Mouse (Mus musculus) spleen, adult 2 months (tissue): Measurements from ENCODE around the gene Wwox. TPM values are rescaled to one million over a fixed set of nuclear protein-coding genes. Genes with fewer than 3 reads are reported as not detected.

Experiments used
- DNase-seq, 2 experiments: peaks; one replicate each; pipeline versions ENCODE4 v3.0.0 to v3.0.0-alpha.2; 2012 to 2021; ENCODE audit warnings: low spot score in 2 of 2, low read depth in 1 of 2
- H3K27ac ChIP-seq: fragments of 200-500 bp; 2 replicates; pipeline ENCODE4 v1.5.1; 2012; ENCODE audit warnings: low read length, inconsistent platforms; ENCODE audit not compliant: insufficient read depth
- H3K27me3 ChIP-seq: fragments of 200-500 bp; 2 replicates; pipeline ENCODE4 v1.6.1; 2012; ENCODE audit warnings: mild to moderate bottlenecking, moderate library complexity, low read length, inconsistent platforms; ENCODE audit not compliant: control insufficient read depth, insufficient read depth
- H3K36me3 ChIP-seq: fragments of 200-500 bp; 2 replicates; pipeline ENCODE4 v1.6.1; 2012; ENCODE audit warnings: mild to moderate bottlenecking, low read length, inconsistent platforms; ENCODE audit not compliant: control insufficient read depth, insufficient read depth
- H3K4me1 ChIP-seq: fragments of 200-500 bp; 2 replicates; pipeline ENCODE4 v1.6.1; 2011; ENCODE audit warnings: inconsistent platforms; ENCODE audit not compliant: control insufficient read depth, insufficient read depth, insufficient read length
- H3K4me3 ChIP-seq: fragments of 200-500 bp; 2 replicates; pipeline ENCODE4 v1.5.1; 2011; ENCODE audit warnings: mild to moderate bottlenecking, inconsistent platforms; ENCODE audit not compliant: insufficient read depth, insufficient read length; ENCODE audit errors: extremely low read depth
- CTCF ChIP-seq: fragments of 200-500 bp; IDR thresholded peaks from 2 replicates; pipeline ENCODE4 v1.5.1; 2011; ENCODE audit warnings: mild to moderate bottlenecking, inconsistent platforms; ENCODE audit not compliant: insufficient read depth, insufficient read length, insufficient replicate concordance; ENCODE audit errors: extremely low read depth
- POLR2A ChIP-seq: fragments of 200-500 bp; IDR thresholded peaks from 2 replicates; pipeline ENCODE4 v1.6.1; 2011; ENCODE audit warnings: low read depth, low read length, inconsistent platforms
- WGBS: fragments of 180-500 bp; shearing (Covaris S2); methylation state at CpG from one replicate; pipeline ENCODE4 v1.1.7; 2018; 5-methylcytosine and 5-hydroxymethylcytosine counted together
- polyA plus RNA-seq: library from polyadenylated mRNA; depleted of rRNA; stranded (reverse); fragments of >200 nt; gene quantifications from 2 replicates; pipeline ENCODE4 v1.2.3, GENCODE M21; 2012

Wwox gene
- polyA plus RNA-seq, 1 experiment = 3.8 TPM

DNA sequence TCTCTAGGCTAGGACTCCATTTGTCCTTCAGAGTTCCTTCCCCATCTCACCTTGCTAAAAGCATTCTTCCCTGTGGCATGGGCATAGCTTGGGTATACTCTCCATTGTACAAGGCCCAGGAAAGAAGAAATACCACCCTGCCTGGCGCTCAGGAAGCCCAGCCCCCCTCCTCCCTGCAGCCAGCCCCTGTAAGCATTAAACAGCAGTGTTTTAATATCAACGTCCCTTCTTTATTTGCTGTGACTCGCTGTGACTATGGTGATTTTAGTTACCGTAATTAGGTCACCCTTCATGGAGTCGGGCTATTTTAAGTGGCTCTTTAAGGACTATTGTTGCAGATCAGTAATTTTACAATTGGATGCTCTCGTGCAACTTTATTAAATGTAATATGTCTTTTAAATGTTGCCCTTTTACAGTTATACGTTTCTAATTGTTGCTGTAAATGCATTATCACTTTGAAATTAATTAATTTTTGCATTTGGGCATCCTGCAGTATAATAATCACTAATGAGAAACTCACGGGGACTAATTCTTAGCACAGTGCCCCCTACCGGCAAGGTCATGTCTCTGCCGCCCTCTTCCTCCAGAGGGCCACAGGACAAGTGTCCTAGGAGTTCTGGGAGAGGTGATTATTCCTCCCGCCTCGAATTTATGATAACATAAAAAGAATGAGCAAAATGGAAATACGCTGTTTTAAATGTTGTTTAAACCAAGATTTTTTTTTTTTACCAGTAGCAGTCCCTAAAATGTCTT is 276.0 kb downstream of the Wwox start:
- Histone ChIP-seq H3K27me3 (no peaks in the 10 kb centered on the region), H3K4me3 (no peak overlapping the region), H3K4me1 (no peaks in the 10 kb centered on the region), H3K27ac (no peak overlapping the region), H3K36me3 (no peaks in the 10 kb centered on the region)
- DNase-seq = no peak
- peak; percentile 42; the same call in 1 of the 2 replicates for TF ChIP-seq CTCF
- no peak for TF ChIP-seq POLR2A
- WGBS = 75% methylated on average over 13 of the region's 13 CpGs

DNA sequence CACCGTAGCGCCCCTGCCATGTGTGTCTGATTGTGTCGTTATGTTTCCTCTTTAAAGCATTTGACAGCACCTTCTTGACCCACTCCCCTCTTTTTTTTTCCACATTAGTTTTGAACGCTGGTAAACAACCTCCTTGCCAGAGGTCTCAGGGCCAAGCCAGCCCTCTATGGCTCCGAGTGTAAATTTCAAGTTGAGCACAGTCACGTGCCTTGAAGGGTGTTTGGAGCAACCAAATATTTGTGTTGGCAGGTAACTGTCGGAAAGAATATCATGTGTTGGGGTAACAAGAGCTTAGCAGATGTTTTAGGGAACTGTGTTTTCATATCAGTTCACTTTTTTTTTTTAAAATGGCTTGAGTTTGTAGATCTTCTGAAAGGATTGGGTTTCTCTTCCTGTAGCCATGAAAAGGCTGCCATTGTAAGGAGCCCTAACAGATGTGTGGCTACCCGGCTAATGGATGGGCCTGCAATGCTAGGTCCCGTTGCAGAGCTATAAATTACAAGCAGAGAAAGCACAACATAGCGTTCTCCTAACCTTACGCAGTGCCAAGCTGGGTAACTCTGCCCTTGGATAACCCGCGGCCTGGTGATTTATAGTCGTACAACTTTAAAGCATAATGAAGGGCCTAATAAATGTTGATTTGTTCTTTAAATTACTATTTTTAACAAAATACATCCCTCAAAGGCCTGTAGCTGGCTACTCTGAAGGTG is 277.2 kb downstream of the Wwox start:
- no peaks in the 10 kb centered on the region for H3K4me1 ChIP-seq
- no peaks in the 10 kb centered on the region for H3K36me3 ChIP-seq
- no peak for DNase-seq
- TF ChIP-seq CTCF (no peak), POLR2A (no peak)
- WGBS = 88% methylated on average over 14 of the region's 14 CpGs
- H3K27me3 ChIP-seq = no peaks in the 10 kb centered on the region
- H3K4me3 ChIP-seq = no peak overlapping the region
- H3K27ac ChIP-seq = no peak overlapping the region

DNA sequence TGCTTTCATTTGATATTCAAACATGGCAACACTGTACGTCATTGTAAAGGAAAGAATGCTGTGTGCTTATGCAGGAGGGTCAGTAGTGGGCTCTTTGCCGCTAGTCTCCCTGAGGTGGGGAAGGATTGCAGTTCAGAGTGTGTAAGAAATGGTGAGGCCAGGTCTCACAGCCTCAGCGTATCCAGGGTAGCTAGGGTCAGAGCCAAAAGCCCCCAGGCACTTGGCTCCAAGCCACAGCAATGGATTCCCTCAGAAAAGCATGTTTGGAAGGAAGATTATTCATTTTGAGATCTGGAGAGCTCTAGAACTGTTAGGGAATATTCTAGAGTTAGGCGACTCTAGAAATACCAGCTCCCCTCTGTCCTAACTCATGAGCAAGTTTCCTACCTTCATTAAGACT is 279.4 kb downstream of the Wwox start:
- H3K4me1 ChIP-seq = no peaks in the 10 kb centered on the region
- no peak for DNase-seq
- H3K27me3 ChIP-seq = no peaks in the 10 kb centered on the region
- H3K27ac ChIP-seq = no peak overlapping the region
- WGBS = 91% methylated on average over 4 of the region's 4 CpGs
- TF ChIP-seq CTCF = no peak
- no peak for TF ChIP-seq POLR2A
- H3K36me3 ChIP-seq = no peaks in the 10 kb centered on the region
- no peak overlapping the region for H3K4me3 ChIP-seq

DNA sequence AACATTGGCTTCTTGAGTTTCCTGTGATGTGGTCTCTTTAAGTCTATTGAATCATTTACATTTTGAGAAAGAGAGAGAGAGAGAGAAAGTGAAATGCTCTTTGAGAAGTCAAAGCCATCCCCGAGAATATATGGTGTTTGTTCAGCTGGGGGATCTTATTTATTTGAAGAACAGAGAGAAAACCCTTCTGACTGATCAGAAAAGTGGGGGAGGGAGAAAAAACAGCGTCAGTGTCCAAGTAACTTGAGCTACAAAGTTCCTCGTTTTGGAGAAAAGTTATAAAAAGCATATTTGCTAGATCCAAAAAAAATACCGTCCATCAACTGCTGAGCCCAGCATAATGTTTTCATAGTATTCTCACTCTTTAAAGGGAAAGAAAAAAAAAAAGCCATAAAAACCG is 283.2 kb downstream of the Wwox start:
- H3K27me3 ChIP-seq = no peaks in the 10 kb centered on the region
- WGBS = 49% methylated on average over 5 of the region's 5 CpGs

DNA sequence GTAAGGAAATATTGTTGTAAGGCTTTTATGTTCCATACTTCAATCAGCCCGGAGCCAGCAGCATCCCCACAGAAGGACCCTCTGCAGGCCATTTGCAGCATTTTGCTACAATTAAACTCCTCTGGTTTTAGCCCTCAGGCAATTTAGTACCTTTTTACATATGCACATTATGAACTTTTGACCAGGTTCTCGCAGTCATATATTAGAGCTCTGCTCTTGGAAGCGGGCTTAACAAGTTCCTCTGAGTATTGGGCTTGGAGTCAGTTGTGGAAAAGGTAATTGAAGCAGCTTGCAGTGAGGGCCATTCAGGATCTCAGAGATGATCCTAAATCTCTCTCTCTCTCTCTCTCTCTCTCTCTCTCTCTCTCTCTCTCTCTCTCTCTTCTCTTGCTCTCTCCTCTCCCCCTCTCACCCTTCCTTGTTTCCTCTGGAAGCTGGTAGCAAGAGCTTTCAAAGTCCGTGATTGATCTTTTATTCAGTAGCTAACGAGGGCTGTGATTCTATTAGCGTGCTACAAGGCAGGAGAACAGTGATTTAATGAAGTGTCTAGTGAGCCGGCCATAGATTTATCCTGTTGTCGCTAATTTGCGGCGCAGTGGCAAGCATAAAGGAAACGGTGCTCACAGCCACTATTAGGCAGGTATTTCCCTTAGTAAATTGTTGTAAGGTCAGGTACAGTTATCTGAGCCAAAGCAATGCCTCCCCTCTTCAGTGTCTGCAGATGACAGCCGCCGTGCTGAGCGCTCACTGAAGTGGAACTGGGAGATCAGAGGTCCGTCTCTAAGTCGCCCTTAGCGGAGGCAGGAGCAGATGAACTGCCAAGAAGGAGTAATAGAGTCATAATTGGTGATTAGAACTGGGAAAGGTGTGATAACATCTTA is 292.0 kb downstream of the Wwox start:
- DNase-seq = no peak
- Histone ChIP-seq H3K4me1 (no peaks in the 10 kb centered on the region), H3K27ac (no peak overlapping the region), H3K36me3 (no peaks in the 10 kb centered on the region), H3K4me3 (no peak overlapping the region), H3K27me3 (no peaks in the 10 kb centered on the region)
- TF ChIP-seq CTCF (no peak), POLR2A (no peak)
- 89% methylated on average over 17 of the region's 17 CpGs for WGBS

More for the DNA sequence above, 283.2 kb downstream of the Wwox start:
- Histone ChIP-seq H3K4me1 (no peaks in the 10 kb centered on the region), H3K36me3 (no peaks in the 10 kb centered on the region), H3K27ac (no peak overlapping the region), H3K4me3 (no peak overlapping the region)
- DNase-seq = no peak
- TF ChIP-seq CTCF = no peak
- TF ChIP-seq POLR2A = no peak

DNA sequence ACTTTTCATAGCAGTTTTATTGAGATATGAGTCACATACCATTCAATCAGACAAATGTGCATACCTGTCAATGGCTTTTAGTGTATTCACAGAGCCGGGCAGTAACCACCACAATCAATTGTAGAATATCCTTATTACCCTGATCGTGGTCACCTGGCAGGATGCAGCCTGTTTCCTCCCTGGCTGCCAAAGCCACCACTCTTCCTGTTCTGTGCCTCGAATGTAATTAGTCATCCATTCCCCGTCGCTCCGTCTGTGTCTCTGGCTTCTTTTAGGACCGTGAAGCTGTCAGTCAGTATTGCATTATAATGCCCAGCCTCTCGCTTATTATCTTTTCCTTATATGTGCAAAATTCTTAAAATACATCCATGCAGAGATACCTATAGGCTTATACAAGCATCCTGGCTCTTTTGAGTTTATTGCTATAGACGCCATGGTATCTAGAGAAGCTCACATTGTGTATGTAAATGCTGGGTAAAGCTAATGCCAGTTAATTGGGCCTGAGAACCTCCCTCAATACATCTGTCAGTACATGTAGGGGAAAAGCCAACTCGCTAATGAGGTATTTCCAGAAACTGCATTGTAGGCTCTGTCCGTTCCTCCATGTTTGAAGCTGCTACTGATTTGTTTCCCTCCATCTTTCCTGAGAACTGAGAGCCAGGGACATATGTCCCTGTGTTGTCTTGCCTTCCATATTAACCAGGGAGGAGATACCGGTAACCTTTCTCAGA is 303.9 kb downstream of the Wwox start:
- DNase-seq = no peak
- H3K27me3 ChIP-seq = no peaks in the 10 kb centered on the region
- TF ChIP-seq CTCF (no peak), POLR2A (no peak)
- H3K27ac ChIP-seq = no peak overlapping the region
- no peaks in the 10 kb centered on the region for H3K4me1 ChIP-seq
- no peak overlapping the region for H3K4me3 ChIP-seq
- H3K36me3 ChIP-seq = no peaks in the 10 kb centered on the region
- 23% methylated on average over 12 of the region's 12 CpGs for WGBS
